Mouse (Mus musculus) layer of hippocampus, adult 2 months (tissue): Measurements from ENCODE around the gene Padi2. TPM values are rescaled to one million over a fixed set of nuclear protein-coding genes. Genes with fewer than 3 reads are reported as not detected.
A peak's percentile ranks its signal among the peaks of the same experiment; 100 is the strongest.

Experiments
- DNase-seq, 2 experiments: peaks; one replicate each; pipeline ENCODE4 v3.0.0; 2022; ENCODE audit warnings: low spot score in 2 of 2
- H3K27ac ChIP-seq: fragments of 200-600 bp; 2 replicates; pipeline ENCODE4 v1.8.1; 2022
- H3K4me3 ChIP-seq: fragments of 200-600 bp; 2 replicates; pipeline ENCODE4 v1.8.1; 2022; ENCODE audit warnings: mild to moderate bottlenecking
- CTCF ChIP-seq: fragments of 200-600 bp; conservative IDR thresholded peaks from 2 replicates; pipeline ENCODE4 v1.8.1; 2022; ENCODE audit warnings: antibody characterized with exemption, mild to moderate bottlenecking, moderate library complexity
- total RNA-seq, 2 experiments: library from RNA; stranded (reverse); gene quantifications; 2 replicates each; pipeline ENCODE4 v1.2.3; 2021

Padi2 gene
- total RNA-seq, 2 experiments from 2014 or later, result 20.2 to 26.5 TPM

GRCm38 (mm10) chr4:140974408-140974807 lies 68.3 kb downstream of the Padi2 start:
- DNase-seq, result no peak
- Histone ChIP-seq H3K27ac (no peak overlapping the region), H3K4me3 (no peak overlapping the region)
- no peak for TF ChIP-seq CTCF

GRCm38 (mm10) chr4:140975356-140975755 lies 69.2 kb downstream of the Padi2 start:
- no peak for TF ChIP-seq CTCF
- Histone ChIP-seq H3K4me3 (no peak overlapping the region), H3K27ac (no peak overlapping the region)
- DNase-seq, result no peak

- Histone ChIP-seq H3K4me3 (no peak overlapping the region), H3K27ac (no peak overlapping the region)
- TF ChIP-seq CTCF, result no peak
- no peak for DNase-seq
Observed at GRCm38 (mm10) chr4:140977278-140977677, 71.1 kb downstream of the Padi2 start.

GRCm38 (mm10) chr4:140977886-140978692 lies 71.9 kb downstream of the Padi2 start:
- TF ChIP-seq CTCF, result no peak
- no peak overlapping the region for H3K27ac ChIP-seq
- no peak overlapping the region for H3K4me3 ChIP-seq
- DNase-seq, result no peak

- H3K4me3 ChIP-seq, result no peak overlapping the region
- peak; percentile 73 for TF ChIP-seq CTCF
- H3K27ac ChIP-seq, result no peak overlapping the region
- no peak for DNase-seq
Observed at GRCm38 (mm10) chr4:140981605-140982004, 75.5 kb downstream of the Padi2 start.

GRCm38 (mm10) chr4:140982808-140983207 lies 76.7 kb downstream of the Padi2 start:
- no peak for TF ChIP-seq CTCF
- H3K27ac ChIP-seq, result no peak overlapping the region
- no peak overlapping the region for H3K4me3 ChIP-seq
- no peak for DNase-seq

- Histone ChIP-seq H3K4me3 (no peak overlapping the region), H3K27ac (no peak overlapping the region)
- DNase-seq, result no peak
- no peak for TF ChIP-seq CTCF
Observed at GRCm38 (mm10) chr4:140983442-140983841, 77.3 kb downstream of the Padi2 start.

GRCm38 (mm10) chr4:140984544-140984943 lies 78.4 kb downstream of the Padi2 start:
- TF ChIP-seq CTCF, result no peak
- no peak for DNase-seq
- no peak overlapping the region for H3K27ac ChIP-seq
- H3K4me3 ChIP-seq, result no peak overlapping the region

- no peak for TF ChIP-seq CTCF
- peak overlapping the region; percentile 94 for H3K4me3 ChIP-seq
- no peak for DNase-seq
- peak overlapping the region; percentile 95 for H3K27ac ChIP-seq
Observed at GRCm38 (mm10) chr4:140986024-140986710, 80.0 kb downstream of the Padi2 start.

GRCm38 (mm10) chr4:140986711-140987395 lies 80.7 kb downstream of the Padi2 start, which contains the start of gene Atp13a2:
Gene Atp13a2 (plus strand): TSS chr4:140986873.
- Histone ChIP-seq H3K27ac (peak within 1 kb of the TSS; percentile 95), H3K4me3 (peak within 1 kb of the TSS; percentile 94)
- peak; percentile 66 for TF ChIP-seq CTCF
- DNase-seq, result peak; percentile 89 to 93

GRCm38 (mm10) chr4:140987476-140987875 lies 81.3 kb downstream of the Padi2 start:
- TF ChIP-seq CTCF, result no peak
- peak overlapping the region; percentile 95; the same call in 1 of the 2 replicates for H3K27ac ChIP-seq
- no peak for DNase-seq
- peak overlapping the region; percentile 94 for H3K4me3 ChIP-seq

GRCm38 (mm10) chr4:140988706-140989290 lies 82.7 kb downstream of the Padi2 start:
- no peak for TF ChIP-seq CTCF
- Histone ChIP-seq H3K27ac (no peak overlapping the region), H3K4me3 (no peak overlapping the region; the same call in 1 of the 2 replicates)
- DNase-seq, result no peak

- Histone ChIP-seq H3K27ac (no peak overlapping the region), H3K4me3 (no peak overlapping the region)
- no peak for DNase-seq
- TF ChIP-seq CTCF, result no peak
Observed at GRCm38 (mm10) chr4:140989447-140989846, 83.3 kb downstream of the Padi2 start.
